Mouse (Mus musculus): ENCODE measurements around the gene Nup54.
A peak's percentile ranks its signal among the peaks of the same experiment; 100 is the strongest.

The Nup54 gene

GRCm38 (mm10) chr5:92372605-92373004, 62.4 kb downstream of the Nup54 start:
- DNase-seq, result no peak

GRCm38 (mm10) chr5:92371361-92371976, 63.5 kb downstream of the Nup54 start:
- DNase-seq, result no peak

- no peak for DNase-seq
Measured at GRCm38 (mm10) chr5:92370891-92371290, 64.1 kb downstream of the Nup54 start.

- no peak for DNase-seq
Measured at GRCm38 (mm10) chr5:92370392-92370791, 64.6 kb downstream of the Nup54 start.

- DNase-seq, result peak; percentile 81
Measured at GRCm38 (mm10) chr5:92369151-92369994, 65.6 kb downstream of the Nup54 start.

GRCm38 (mm10) chr5:92368392-92368791, 66.6 kb downstream of the Nup54 start:
- peak; percentile 74 for DNase-seq

- no peak for DNase-seq
Measured at GRCm38 (mm10) chr5:92366565-92366964, 68.5 kb downstream of the Nup54 start.
